Comparison of ENCODE assay signal across 2 mouse cellular contexts in genomic region chr3:96320003-96320402, GRCm38 (mm10). TPM values are rescaled to one million over a fixed set of nuclear protein-coding genes. Genes with fewer than 3 reads are reported as not detected.
"Had no signal": no experiment of that assay in that cellular context is flagged by ENCODE, and none has a peak within 500 bp of the region (broad histone marks: within the 10 kb centered on the region; RNA-seq: fewer than 3 reads in every experiment).

No protein-coding gene starts in this region.

RNA-seq across cellular contexts. Expression of gene Fcgr1, which starts 26.2 kb away (rescaled TPM):
- total RNA-seq: common myeloid progenitor, adult 5-6 weeks had no signal
- polyA plus RNA-seq: erythroblast, embryonic 14.5 days had no signal
